Mouse (Mus musculus): Measurements from ENCODE around the gene Rtl1. TPM values are rescaled to one million over a fixed set of nuclear protein-coding genes. Genes with fewer than 3 reads are reported as not detected.
A peak's percentile ranks its signal among the peaks of the same experiment; 100 is the strongest.

Rtl1 gene
- polyA plus RNA-seq, 1 experiment from 2014 or later, result 1.8 TPM

DNA sequence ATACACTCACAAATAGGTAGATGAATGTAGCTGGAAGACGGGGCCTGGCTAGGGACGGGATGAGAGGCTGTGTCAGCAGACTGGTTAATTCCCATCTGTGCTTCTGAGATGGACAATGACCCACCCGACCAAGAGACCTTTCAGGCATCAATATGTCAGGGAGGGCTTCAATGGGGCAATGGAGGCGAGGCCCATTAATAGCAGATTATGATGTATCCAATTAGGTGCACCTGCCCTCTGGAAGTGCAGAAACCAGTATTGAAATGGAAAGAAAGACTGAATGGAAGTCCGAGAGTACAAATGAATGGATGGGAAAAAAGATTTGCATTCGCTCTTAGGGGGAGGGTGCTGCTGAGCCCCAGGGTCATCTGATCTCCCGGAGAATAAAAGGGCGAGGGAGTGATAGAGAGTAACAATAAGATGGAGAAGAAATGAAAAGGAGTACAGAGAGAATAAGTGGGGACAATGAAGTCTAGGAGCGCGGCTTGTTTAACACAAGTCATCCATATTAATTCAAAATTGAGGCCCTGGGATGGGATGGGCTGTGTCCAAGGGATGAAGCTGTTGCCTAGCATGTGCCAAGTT lies 39.9 kb downstream of the Rtl1 start:
- no peak overlapping the region for H3K4me2 ChIP-seq
- H3K27ac ChIP-seq, result no peak overlapping the region
- 85% methylated on average over 10 of the region's 10 CpGs for WGBS
- H3K9me3 ChIP-seq, result no peaks in the 10 kb centered on the region
- no peak overlapping the region for H3K9ac ChIP-seq
- peaks cover 5% of the 10 kb centered on the region for H3K4me1 ChIP-seq
- no peak overlapping the region for H3K4me3 ChIP-seq
- no peaks in the 10 kb centered on the region for H3K27me3 ChIP-seq
- no peak for ATAC-seq (ENCODE audit: insufficient number of reproducible peaks, insufficient read depth, low FRiP score, low TSS enrichment, low read depth)
- peaks cover 49% of the 10 kb centered on the region for H3K36me3 ChIP-seq

DNA sequence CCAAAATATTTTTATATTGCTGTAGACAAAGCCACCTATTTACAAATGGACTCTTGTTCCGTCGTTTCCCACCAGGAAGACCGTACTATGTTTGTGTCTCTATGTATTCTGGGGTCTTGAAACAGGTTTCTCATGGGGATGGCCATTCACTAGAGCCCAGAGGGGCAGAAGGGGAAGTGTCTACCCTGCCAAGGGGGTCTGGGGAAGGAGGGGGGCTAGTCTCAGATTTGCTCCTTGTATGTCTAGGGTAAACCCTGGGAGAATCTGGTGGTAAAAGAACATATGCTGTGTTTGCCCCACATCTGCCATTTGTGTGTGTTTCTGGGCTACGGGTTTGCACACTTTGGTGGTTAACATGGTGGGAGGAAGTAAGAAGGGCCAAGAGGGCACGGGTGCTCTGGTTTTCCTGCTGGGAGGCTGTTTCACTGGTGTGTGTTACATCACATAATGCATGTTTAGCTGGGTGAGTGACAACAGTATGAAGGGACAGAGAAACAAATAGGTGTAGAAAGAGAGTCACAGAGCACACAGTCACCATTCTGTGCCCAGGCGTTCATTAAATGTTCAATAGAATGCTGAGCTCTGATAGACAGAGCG lies 41.1 kb downstream of the Rtl1 start:
- Histone ChIP-seq H3K4me3 (no peak overlapping the region), H3K36me3 (peaks cover 61% of the 10 kb centered on the region), H3K4me1 (peaks cover 7% of the 10 kb centered on the region), H3K27me3 (no peaks in the 10 kb centered on the region), H3K27ac (no peak overlapping the region), H3K9ac (no peak overlapping the region), H3K9me3 (no peaks in the 10 kb centered on the region), H3K4me2 (no peak overlapping the region)
- 89% methylated on average over 7 of the region's 7 CpGs for WGBS
- no peak for ATAC-seq (ENCODE audit: insufficient number of reproducible peaks, insufficient read depth, low FRiP score, low TSS enrichment, low read depth)

DNA sequence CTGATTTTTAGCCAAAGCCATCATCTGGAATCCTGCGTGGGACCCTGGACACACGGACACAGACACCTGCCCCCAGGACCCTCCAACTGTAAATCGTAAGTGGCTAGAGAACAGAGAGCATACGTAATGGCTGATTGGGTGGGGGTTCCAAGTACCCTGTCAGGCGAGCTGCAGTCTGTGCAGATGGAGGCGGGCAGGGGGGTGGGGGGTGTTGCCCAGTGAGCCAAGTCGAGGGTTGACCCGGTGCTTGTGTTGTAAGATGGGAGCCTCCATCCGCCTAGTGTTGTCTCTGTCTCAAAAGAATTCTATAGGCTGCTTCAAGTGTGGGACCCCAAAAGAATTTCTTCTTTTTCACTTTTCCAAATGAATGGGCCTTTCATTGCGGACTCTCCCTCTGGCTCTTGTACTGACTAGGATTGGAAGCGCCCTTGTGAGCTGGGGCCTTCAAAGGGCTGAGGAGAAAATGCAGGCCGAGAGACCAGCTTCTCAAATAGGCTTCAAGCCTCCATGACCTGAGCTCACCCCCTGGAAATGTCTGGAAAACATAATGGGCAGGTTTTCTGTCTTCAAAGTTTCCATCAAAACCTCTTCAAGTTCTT lies 41.8 kb downstream of the Rtl1 start:
- Histone ChIP-seq H3K4me2 (no peak overlapping the region), H3K27ac (no peak overlapping the region), H3K9ac (no peak overlapping the region), H3K36me3 (peaks cover 57% of the 10 kb centered on the region), H3K4me1 (peaks cover 9% of the 10 kb centered on the region), H3K4me3 (no peak overlapping the region), H3K9me3 (no peaks in the 10 kb centered on the region), H3K27me3 (no peaks in the 10 kb centered on the region)
- 73% methylated on average over 12 of the region's 12 CpGs for WGBS
- no peak for ATAC-seq (ENCODE audit: insufficient number of reproducible peaks, insufficient read depth, low FRiP score, low TSS enrichment, low read depth)

DNA sequence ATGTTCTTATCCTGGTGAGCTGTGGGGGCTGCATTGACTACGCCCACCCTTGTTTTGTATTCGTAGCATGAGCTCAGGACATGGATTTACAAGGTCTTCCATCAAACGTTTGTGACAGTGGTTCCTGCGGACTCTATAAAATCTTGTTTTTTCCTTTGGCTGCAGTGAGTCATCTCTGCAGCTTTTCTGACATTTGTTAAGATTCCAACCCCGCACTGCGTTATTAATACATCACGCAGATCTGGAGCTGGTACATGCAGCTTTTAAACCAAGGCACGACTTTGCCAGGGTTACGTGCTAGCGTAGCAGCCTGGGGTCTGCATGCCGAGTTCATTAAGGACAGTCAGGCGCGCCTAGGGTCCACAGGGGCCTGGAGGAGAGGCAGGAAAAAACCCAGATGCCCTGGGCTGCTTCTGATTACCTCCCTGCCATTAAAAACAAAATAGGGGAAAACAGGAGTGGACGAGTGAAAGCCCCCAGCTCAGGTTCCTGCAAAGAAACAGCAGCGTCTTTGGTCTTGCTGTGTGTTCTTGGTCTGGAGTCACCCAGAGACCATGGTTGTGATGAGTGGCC lies 44.2 kb downstream of the Rtl1 start:
- peaks cover 31% of the 10 kb centered on the region for H3K4me1 ChIP-seq
- 36% methylated on average over 15 of the region's 15 CpGs for WGBS

DNA sequence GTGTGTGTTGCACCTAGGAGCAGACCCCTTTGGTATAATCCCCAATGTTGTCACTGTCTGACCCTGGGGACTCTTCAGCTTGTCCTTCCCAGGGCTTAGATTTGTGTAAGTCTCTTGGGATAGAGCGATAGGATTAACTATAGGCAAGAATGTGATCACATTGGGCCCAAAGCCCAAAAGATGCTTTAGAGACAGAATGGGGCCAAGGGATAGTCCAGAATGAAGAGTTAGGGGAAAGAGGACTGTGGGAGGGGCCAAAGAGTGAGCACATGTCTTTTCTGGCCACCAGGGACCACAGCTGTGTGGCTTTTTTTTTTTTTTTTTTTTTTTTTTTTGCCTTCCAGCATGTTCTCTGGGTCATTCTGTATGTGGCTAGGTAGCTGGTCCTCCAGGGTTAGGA lies 46.6 kb downstream of the Rtl1 start:
- Histone ChIP-seq H3K27ac (no peak overlapping the region), H3K27me3 (no peaks in the 10 kb centered on the region), H3K4me3 (no peak overlapping the region), H3K36me3 (peaks cover 72% of the 10 kb centered on the region), H3K4me2 (no peak overlapping the region), H3K9ac (no peak overlapping the region), H3K4me1 (peaks cover 42% of the 10 kb centered on the region), H3K9me3 (no peaks in the 10 kb centered on the region)
- no peak for ATAC-seq (ENCODE audit: insufficient number of reproducible peaks, insufficient read depth, low FRiP score, low TSS enrichment, low read depth)
- WGBS, result 91% methylated on average over 1 of the region's 1 CpGs

More for the DNA sequence above, 44.2 kb downstream of the Rtl1 start:
- no peak for ATAC-seq (ENCODE audit: insufficient number of reproducible peaks, insufficient read depth, low FRiP score, low TSS enrichment, low read depth)
- Histone ChIP-seq H3K27ac (no peak overlapping the region), H3K4me2 (no peak overlapping the region), H3K4me3 (no peak overlapping the region), H3K36me3 (peaks cover 59% of the 10 kb centered on the region), H3K9ac (no peak overlapping the region), H3K27me3 (no peaks in the 10 kb centered on the region), H3K9me3 (no peaks in the 10 kb centered on the region)

DNA sequence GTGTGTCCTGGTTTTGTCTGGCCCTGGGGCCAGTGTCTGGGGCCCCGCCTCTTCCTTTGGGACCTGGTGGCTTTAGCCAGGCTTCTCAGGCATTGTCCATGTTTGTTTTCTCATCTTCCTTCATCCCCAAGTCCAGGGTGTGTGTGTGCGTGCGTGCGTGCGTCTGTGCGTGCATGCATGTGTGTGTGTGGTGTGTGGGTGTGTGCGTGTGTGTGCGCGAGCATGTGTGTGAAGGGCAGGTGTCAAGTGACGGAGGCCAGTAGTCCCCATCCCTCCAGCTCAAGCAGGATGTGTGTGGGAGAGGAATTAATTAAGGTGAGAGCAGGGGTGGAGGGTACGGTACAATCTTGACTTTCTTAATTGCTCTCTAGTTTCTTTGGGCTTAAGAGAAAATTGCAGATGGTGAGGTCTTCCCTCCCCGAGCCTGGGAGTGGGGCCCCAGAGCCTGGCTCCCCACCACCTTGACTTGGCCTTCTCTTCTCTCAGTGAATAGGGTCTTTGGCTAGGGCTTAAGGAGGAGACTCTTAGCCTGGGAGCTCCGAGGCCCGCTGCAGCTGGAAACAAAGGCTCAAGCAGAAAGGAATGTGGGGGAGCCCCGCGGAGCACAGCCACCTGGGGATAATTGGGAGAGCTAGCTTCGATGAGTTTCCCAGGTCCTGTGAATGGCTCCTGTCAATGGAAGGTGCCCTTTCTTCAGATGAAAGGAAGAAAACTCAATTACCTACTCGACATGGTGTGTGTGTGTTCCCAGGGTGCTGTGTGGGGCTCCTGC lies 47.2 kb downstream of the Rtl1 start:
- Histone ChIP-seq H3K27me3 (no peaks in the 10 kb centered on the region), H3K36me3 (peaks cover 69% of the 10 kb centered on the region), H3K4me3 (no peak overlapping the region), H3K9ac (no peak overlapping the region), H3K27ac (peak overlapping the region; percentile 51; the same call in 1 of the 2 replicates), H3K4me2 (0 out of 2 replicates have a peak overlapping the region, but pooled peaks have one; percentile 2), H3K9me3 (no peaks in the 10 kb centered on the region), H3K4me1 (peaks cover 42% of the 10 kb centered on the region)
- no peak for ATAC-seq (ENCODE audit: insufficient number of reproducible peaks, insufficient read depth, low FRiP score, low TSS enrichment, low read depth)
- 36% methylated on average over 18 of the region's 18 CpGs for WGBS

DNA sequence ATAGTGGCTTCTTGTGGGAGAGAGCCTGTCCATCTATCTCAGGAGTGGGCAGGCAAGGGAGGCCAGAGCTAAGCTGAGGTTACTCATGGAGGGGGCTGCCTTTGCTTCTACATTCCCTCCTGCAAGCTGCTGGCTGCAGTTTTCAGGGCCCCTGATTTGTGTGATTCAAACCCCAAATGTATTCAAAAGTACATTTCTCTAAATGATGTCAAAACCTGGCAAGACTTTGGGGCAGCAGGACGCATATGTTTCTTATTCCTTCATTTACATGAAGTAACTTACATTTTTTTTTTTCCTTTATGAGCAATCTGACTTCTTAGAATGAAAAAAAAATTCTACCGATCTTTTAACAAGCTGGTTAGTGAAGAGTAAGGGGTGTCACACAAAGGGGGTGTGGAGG lies 48.4 kb downstream of the Rtl1 start:
- peaks cover 66% of the 10 kb centered on the region for H3K36me3 ChIP-seq
- no peak overlapping the region for H3K9ac ChIP-seq
- WGBS, result 39% methylated on average over 2 of the region's 2 CpGs

DNA sequence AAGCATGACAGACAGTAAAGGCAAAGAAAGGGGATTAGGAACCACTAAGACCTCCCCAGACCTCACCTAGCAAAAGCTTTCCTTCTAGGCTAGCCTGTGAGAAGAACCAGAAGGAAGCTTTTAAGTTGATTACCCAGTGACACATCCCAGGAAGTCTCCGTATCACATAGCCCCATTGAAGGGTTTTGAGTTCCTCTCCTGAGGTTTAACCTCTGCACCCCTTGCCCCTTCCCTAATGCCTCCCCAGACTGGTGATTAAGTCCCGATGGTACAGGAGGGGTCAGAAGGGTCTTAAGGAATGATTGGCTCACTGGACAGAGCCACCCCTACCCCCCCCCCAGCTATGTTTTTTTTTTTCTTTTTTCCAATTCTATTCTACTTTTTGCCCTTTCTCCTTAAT lies 53.0 kb downstream of the Rtl1 start:
- Histone ChIP-seq H3K36me3 (peaks cover 50% of the 10 kb centered on the region), H3K9me3 (peaks cover 9% of the 10 kb centered on the region), H3K27me3 (no peaks in the 10 kb centered on the region), H3K27ac (no peak overlapping the region), H3K4me2 (no peak overlapping the region), H3K9ac (no peak overlapping the region), H3K4me3 (no peak overlapping the region), H3K4me1 (peaks cover 32% of the 10 kb centered on the region)
- no peak for ATAC-seq (ENCODE audit: insufficient number of reproducible peaks, insufficient read depth, low FRiP score, low TSS enrichment, low read depth)
- WGBS, result 22% methylated on average over 2 of the region's 2 CpGs

More for the DNA sequence above, 48.4 kb downstream of the Rtl1 start:
- H3K4me1 ChIP-seq, result peaks cover 45% of the 10 kb centered on the region
- peak overlapping the region; percentile 69 for H3K27ac ChIP-seq
- ATAC-seq (ENCODE audit: insufficient number of reproducible peaks, insufficient read depth, low FRiP score, low TSS enrichment, low read depth), result no peak
- no peaks in the 10 kb centered on the region for H3K9me3 ChIP-seq
- H3K4me3 ChIP-seq, result no peak overlapping the region
- H3K27me3 ChIP-seq, result no peaks in the 10 kb centered on the region
- H3K4me2 ChIP-seq, result no peak overlapping the region

DNA sequence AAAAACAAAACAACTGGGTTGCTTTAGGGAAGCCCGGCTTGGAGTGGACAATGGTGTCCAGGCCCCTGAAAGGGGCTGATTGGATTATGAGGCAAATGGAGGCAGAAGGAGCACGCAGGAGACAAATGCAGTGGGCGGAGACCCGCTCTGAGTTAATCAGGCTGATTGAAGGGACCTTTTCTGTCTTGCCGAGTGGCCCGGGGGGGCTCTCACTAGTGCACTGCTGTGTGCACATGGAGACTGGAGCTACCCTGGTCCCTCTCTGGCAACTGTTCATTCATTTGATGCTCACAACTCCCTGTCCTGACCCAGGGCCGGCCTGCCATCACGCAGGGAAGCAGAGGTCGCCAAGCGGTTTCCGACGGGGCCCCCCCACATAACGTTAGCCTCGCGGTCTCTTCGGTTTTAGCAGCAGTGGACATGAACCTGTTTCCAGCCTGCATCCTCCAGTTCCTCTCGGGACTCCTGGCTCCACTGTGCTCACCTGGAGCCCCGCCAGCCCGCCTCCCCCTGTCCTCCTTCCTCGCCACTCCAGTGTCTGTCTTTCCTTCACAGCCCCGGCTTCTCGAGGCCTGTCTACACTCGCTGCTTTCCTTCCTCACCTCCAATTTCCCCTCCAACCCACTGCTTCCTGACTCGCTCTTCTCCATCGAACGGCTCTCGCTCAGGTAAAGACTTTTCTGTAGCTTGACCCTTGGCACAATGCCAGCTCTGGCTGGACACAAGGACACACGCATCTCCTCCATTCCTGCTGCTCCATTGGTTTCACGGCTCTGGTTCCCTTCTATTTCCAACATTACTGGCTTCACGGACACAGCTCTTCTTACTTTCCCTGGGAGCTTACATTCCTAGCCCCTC lies 54.0 kb downstream of the Rtl1 start:
- 55% methylated on average over 30 of the region's 30 CpGs for WGBS
- Histone ChIP-seq H3K27ac (no peak overlapping the region), H3K36me3 (peaks cover 46% of the 10 kb centered on the region)

DNA sequence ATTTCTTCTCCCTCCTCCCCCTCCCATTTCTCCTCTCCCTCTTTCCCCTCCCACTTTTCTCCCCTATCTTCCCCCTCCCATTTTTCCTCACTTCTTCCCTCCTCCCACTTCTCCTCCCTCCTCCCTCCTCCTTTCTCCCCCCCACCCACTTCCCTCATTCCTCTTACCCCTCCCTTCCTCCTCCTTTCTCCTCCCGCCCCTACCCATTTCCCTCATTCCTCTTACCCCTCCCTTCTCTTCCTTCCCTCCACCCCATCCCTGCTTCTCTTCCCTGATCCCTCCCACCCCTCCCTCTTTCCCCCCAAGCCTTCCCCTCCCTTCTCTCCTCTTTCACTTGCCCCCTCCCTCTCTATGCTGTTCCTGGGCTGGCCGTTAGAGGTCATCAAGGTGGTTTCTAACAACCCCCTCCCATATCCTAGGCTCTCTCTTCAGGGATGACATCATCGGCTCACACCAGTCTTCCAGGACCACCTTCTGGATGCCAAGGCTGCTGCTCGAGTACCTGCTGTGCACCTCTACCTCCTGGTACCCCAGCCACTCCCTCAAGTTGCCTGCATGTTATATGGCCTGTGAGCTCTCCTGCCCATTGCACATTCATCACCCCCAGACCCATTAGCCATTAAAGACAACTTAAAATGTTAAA lies 56.7 kb downstream of the Rtl1 start:
- peaks cover 13% of the 10 kb centered on the region; the same call in 1 of the 2 replicates for H3K4me1 ChIP-seq
- no peaks in the 10 kb centered on the region for H3K27me3 ChIP-seq
- H3K4me2 ChIP-seq, result no peak overlapping the region
- H3K4me3 ChIP-seq, result no peak overlapping the region
- H3K9me3 ChIP-seq, result peaks cover 37% of the 10 kb centered on the region
- WGBS, result 81% methylated on average over 4 of the region's 4 CpGs
- no peak overlapping the region for H3K27ac ChIP-seq
- peaks cover 24% of the 10 kb centered on the region for H3K36me3 ChIP-seq
- H3K9ac ChIP-seq, result no peak overlapping the region
- no peak for ATAC-seq (ENCODE audit: insufficient number of reproducible peaks, insufficient read depth, low FRiP score, low TSS enrichment, low read depth)

More for the DNA sequence above, 54.0 kb downstream of the Rtl1 start:
- H3K27me3 ChIP-seq, result no peaks in the 10 kb centered on the region
- H3K9ac ChIP-seq, result no peak overlapping the region
- peaks cover 18% of the 10 kb centered on the region for H3K9me3 ChIP-seq
- H3K4me2 ChIP-seq, result no peak overlapping the region
- peaks cover 23% of the 10 kb centered on the region for H3K4me1 ChIP-seq
- no peak for ATAC-seq (ENCODE audit: insufficient number of reproducible peaks, insufficient read depth, low FRiP score, low TSS enrichment, low read depth)
- H3K4me3 ChIP-seq, result no peak overlapping the region
